Mouse (Mus musculus) mouse trophoblast stem cell (cell line): ENCODE data around the gene Cntn5.

Experiments
- in situ Hi-C, 2 experiments: fragments of 300-500 bp; cut with MseI, MboI; formaldehyde crosslinking; loops; 2 replicates in 1 of 2; 3 replicates in 1 of 2; pipeline ENCODE4 v1.15.1; 2025

Gene Cntn5

DNA sequence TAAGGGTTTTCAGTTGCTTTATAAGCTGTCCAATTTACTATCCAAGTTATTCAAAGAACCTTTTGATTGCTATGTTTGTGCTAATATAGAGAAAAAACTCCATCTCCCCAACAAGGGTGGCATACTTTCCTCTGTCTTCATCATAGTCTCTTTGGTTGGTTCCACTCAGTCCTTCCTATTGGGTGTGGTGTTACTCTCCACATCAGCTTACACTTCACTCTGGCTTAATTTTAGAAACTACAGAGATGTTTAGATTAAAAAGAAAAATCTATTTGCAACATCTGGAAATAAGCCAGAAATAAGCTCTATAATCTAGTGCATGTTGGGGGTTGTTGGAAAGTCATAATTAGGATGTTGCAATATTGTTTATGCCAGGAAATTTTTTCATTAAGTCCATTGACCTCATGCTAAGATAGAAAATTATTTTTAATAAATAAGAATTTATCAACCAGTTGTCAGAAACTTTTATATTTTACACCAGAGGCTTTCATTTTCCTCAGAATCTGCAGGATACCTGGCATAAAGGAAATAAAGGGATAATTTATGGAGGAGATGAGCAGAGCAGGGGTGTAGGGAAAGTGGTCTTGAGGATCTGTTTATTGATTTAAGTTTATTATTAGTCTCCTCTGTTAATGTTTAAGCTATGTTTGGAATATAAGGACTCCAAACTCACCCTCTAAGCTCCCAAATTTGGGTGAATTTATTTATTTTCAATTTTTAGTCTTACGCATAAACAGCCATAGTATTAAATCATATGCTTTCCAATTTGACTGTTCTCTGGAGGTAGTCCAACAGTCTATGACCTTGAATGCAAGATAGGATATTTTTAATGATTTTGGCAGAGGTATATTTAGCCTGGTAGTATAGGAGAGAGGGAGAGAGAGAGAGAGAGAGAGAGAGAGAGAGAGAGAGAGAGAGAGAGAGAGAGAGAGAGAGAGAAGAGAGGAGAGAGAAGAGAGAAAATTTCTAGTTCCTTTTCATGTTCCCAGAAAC lies 966.8 kb downstream of the Cntn5 start:
- in situ Hi-C loops = no loop called here

GRCm38 (mm10) chr9:9920580-9920979 lies 984.0 kb downstream of the Cntn5 start:
- in situ Hi-C loops = no loop called here

DNA sequence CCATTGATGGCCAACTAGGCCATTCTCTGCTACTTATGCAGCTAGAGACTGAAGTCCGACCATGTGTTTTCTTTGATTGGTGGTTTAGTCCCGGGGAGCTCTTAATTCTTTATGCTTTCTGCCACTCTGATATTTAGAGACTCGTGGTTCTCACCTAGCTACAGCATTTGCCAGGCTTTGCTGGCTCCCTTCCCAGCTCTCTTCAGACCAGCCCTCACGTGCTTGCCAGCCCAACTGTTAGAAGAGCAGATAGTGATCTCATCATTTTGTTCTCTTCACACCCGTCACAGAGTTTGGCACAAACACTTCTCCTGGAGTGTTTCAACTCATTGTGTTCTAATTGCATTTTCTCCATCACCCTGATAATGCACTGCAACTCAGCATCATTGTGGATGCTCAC lies 1005.5 kb downstream of the Cntn5 start:
- in situ Hi-C loops = no loop called here

DNA sequence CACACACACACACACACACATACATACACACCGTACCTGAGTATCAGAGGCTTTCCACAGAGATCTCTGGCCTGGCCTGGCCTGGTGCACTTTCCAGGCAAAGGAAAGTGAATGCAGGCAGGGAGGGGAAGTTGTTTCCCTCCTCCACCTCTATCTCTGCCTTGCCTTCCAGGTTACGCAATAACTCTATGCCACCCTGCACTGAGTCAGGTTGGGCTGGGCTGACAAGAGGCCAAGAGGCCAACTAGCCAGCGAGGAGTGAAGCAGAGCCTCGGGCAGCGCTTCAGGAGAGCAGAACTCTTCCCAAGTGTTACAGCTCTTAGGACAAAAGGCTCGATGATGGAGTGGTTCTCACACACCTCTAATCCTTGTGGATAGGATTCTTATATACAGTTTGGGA lies 1018.4 kb downstream of the Cntn5 start:
- in situ Hi-C loops = no loop called here

GRCm38 (mm10) chr9:9882779-9883383 lies 1021.7 kb downstream of the Cntn5 start:
- in situ Hi-C loops = no loop called here

DNA sequence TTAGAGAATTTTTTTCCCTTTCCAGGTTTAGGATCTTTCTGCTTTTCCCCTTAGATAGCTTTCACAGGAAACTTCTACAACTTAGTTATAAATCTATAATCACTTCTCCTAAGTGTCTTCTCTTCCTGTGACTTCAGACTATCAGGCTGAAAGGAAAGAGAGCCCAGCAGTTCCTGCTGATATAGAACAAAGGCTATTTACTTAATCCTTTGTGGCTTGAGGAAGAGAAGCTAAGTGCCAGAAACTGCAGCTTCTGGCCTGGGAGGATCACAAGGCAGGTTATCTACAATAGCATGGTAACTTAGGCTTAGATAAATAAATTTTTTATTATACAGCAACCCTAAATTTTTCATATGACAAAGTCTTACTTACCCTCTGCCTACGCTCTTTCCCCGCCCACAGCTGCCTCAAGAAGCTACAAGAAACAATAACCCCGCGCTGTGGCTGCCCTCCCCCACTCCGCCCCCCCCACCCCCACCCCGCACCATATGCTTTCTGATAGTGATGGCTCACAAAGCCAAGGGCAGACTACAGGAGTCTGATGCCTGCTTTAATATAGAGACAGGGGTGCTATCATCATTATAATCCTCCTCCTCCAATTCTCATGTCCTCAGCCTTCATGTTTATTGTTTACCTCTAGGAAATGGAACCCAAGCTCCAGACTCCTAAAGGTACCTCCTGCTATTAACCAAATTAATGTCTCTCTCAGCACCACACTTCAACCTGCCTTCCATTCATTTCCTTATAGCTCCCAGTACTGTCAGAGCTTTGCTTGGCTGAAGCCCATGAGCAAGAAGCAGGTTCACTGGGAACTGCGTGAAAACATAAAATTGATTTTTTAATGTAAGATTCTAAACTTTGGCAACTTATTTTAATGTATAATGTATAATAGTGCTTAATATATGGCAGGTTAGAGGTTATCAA lies 1032.2 kb downstream of the Cntn5 start:
- in situ Hi-C loops = no loop called here

DNA sequence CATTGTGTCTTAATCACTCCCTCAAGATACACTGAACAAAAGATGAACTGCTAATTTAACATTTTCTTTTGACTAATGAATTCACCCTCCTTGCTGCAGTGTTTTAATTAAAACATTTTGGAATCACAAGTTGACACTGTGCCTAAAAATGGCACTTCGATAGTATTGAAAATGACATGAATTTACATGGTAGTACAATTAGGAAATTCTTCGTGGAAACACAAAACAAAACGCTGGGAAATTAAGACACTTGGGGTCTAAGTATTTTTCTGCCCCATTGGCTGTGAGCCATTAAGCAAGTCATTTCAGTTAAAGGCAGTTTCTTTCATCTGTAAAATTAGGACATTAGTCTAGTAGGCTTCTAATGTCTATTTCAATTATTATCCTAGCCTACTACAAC lies 1043.9 kb downstream of the Cntn5 start:
- in situ Hi-C loops = no loop called here

GRCm38 (mm10) chr9:9859323-9859722 lies 1045.3 kb downstream of the Cntn5 start:
- in situ Hi-C loops = no loop called here

- in situ Hi-C loops = no loop called here
These were observed 1049.8 kb downstream of the Cntn5 start for GRCm38 (mm10) chr9:9854791-9855190.

- in situ Hi-C loops = no loop called here
These were observed 1074.3 kb downstream of the Cntn5 start for GRCm38 (mm10) chr9:9830231-9830630.

DNA sequence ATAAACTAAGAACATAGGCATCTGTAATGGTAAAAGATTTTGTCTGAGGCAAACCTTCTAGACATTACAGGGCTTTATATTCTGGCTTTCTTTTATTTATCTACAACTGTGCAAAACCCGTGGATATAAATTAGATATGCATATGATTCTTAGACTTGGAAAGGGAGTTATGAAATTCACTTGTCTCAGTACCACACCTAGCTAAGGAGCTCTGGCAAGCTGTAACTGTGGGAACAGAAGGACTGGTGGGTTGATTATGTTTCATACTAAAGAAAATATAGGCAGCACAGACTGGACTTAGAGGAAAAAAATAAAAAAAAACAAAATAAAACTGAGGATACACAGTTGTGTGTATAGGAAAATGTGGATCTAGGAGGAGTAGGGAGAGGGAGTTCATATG lies 1084.6 kb downstream of the Cntn5 start:
- in situ Hi-C loops = no loop called here

GRCm38 (mm10) chr9:9817477-9817876 lies 1087.1 kb downstream of the Cntn5 start:
- in situ Hi-C loops = no loop called here

GRCm38 (mm10) chr9:9799546-9799945 lies 1105.0 kb downstream of the Cntn5 start:
- in situ Hi-C loops = no loop called here

DNA sequence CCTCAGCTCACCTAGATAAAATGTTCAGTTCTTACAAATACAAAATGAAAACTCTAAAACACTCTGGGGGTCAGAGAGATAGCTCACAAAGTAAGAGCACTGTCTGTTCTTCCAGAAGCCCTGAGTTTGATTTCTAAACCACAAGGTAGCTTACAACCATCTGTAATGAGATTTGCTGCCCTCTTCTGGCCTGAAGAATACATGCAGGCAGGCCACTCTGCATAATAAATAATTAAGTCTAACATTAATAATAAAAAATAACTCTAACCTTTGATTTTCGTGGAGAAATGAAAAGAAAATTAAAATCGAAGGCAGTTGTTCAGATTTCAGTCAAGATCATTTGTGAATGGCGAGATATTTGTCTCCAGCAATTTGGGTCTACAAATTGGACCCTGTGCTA lies 1120.9 kb downstream of the Cntn5 start:
- in situ Hi-C loops = no loop called here

GRCm38 (mm10) chr9:9781157-9781884 lies 1123.3 kb downstream of the Cntn5 start:
- in situ Hi-C loops = no loop called here

- in situ Hi-C loops = no loop called here
These were observed 1124.9 kb downstream of the Cntn5 start for GRCm38 (mm10) chr9:9779646-9780045.

- in situ Hi-C loops = no loop called here
These were observed 1133.8 kb downstream of the Cntn5 start for GRCm38 (mm10) chr9:9770777-9771176.

DNA sequence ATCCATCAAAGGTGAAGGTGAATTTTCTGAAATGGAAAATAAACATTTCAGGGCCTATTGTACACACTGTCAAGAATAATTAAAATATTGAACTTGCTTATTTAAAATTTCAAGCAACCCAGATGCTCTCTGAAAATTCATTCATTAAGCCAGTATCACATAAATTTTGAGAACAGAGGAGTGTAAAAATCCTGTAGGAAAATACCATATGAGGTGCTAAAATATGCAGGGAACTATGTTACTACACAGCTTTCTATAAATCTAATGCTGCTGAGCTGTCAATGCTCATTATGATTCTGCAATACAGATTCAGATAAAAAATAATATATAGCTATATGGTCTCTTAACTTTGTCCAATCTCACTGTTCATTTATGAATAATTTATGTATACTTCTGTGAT lies 1134.9 kb downstream of the Cntn5 start:
- in situ Hi-C loops = no loop called here

- in situ Hi-C loops = no loop called here
These were observed 1186.4 kb downstream of the Cntn5 start for GRCm38 (mm10) chr9:9718145-9718544.

DNA sequence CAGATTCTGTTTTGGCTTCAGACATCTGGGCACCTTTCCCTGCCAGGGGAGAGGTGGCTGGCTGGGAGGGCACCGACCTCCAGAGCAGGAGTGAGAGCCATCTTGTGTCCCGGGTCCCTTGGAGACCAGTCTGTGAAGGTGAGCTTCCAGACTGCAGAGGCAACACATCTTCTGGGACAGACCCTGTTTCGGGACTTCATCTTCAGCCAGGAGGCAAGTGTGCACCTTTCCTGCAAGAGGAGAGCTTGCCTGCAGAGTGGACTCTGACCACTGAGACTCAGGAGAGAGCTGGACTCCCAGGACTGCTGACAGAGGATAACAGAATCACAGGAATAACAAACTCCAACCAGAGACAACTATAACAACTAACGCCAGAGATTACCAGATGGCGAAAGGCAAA lies 1195.9 kb downstream of the Cntn5 start:
- in situ Hi-C loops = no loop called here

- in situ Hi-C loops = no loop called here
These were observed 1196.8 kb downstream of the Cntn5 start for GRCm38 (mm10) chr9:9707766-9708165.
